Mouse (Mus musculus) neural tube, embryonic 12.5 days (tissue): ENCODE measurements at regions not wholly inside any gene's neighbourhood (a gene's known extent, or its start where the extent isn't known, plus 50 kb on each side); places are given as distances from the start of the nearest gene placed in this dataset. TPM values are rescaled to one million over a fixed set of nuclear protein-coding genes. Genes with fewer than 3 reads are reported as not detected.

Source experiments
- ATAC-seq: fragments of 200-750 bp; cut with Nextera tagmentation; 2 replicates; pipeline ENCODE4 v1.8.0; 2017; ENCODE audit warnings: low read depth, mild to moderate bottlenecking, moderate TSS enrichment, moderate library complexity; ENCODE audit not compliant: low FRiP score
- H3K27ac ChIP-seq: fragments of 300-500 bp; sonication (generic); 2 replicates; pipeline ENCODE4 v1.5.1; 2016
- H3K27me3 ChIP-seq: fragments of 300-500 bp; sonication (generic); replicated peaks from 2 replicates; pipeline ENCODE4 v1.6.1; 2016; ENCODE audit warnings: mild to moderate bottlenecking
- H3K36me3 ChIP-seq: fragments of 300-500 bp; sonication (generic); 2 replicates; pipeline ENCODE4 v1.6.1; 2016; ENCODE audit warnings: mild to moderate bottlenecking
- H3K4me1 ChIP-seq: fragments of 300-500 bp; sonication (generic); 2 replicates; pipeline ENCODE4 v1.6.1; 2016
- H3K4me2 ChIP-seq: fragments of 300-500 bp; sonication (generic); replicated peaks from 2 replicates; pipeline ENCODE4 v1.6.1; 2016; ENCODE audit warnings: mild to moderate bottlenecking
- H3K4me3 ChIP-seq: fragments of 300-500 bp; sonication (generic); 2 replicates; pipeline ENCODE4 v1.5.1; 2016
- H3K9ac ChIP-seq: fragments of 300-500 bp; sonication (generic); 2 replicates; pipeline ENCODE4 v1.6.1; 2016; ENCODE audit warnings: mild to moderate bottlenecking
- H3K9me3 ChIP-seq: fragments of 300-500 bp; sonication (generic); 2 replicates; pipeline ENCODE4 v1.6.1; 2016; ENCODE audit warnings: mild to moderate bottlenecking
- WGBS: fragments of 180-500 bp; shearing (Covaris S2); methylation state at CpG from one replicate; pipeline ENCODE4 v1.1.7; 2016; 5-methylcytosine and 5-hydroxymethylcytosine counted together
- microRNA-seq: library from miRNA; unstranded; fragments of <30 nt; microRNA quantifications from one replicate; pipeline ENCODE4, GENCODE M21; 2017

DNA sequence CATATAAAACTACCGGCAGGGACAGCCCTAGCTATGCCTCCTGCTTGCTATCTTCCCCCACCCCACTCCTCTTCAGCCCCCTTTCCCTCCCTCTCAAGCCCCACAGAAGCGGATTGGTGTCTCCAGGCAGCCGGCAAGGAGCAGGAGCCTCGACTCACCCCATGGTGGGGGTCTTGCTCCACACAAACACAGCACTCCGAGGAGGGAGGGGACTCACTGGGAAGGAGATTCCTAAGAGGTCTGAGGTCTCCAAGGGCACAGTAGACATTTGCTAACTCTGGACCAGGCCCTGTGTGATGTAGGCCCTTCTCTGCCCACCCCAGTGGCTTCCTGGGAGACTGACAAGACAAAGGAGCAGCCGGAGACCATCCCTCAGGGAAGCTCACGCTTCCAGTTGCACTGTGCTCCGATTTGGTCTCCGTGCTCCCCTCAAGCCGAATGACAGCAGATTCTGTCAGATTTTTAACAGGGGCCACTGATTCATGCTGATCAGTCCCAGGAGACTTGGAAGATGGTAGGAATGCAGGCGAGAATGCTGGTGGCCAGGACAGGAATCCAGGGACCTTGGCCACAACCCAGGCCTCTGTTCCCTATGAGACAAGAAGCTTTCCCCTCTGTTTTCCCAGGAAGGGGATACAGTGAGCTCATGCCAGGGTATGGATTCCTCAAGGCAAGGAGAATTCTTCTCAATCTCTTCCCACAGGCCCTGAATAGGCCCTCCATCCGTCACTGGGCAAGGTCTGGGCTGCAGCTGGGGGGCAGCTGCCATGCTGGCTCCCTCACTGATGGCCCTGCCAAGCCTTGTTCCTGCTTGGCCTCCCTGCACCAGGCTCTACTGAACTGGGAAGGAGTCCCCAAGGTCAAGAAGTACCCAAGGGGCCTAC is 55.2 kb upstream of the Dlk1 start:
- Histone ChIP-seq H3K4me1 (peaks cover 46% of the 10 kb centered on the region), H3K27ac (no peak overlapping the region), H3K9ac (no peak overlapping the region), H3K27me3 (peaks cover 4% of the 10 kb centered on the region; the same call in 1 of the 2 replicates), H3K4me2 (no peak overlapping the region), H3K36me3 (no peaks in the 10 kb centered on the region), H3K4me3 (no peak overlapping the region), H3K9me3 (no peaks in the 10 kb centered on the region)
- WGBS, result 59% methylated on average over 12 of the region's 12 CpGs
- no peak for ATAC-seq

DNA sequence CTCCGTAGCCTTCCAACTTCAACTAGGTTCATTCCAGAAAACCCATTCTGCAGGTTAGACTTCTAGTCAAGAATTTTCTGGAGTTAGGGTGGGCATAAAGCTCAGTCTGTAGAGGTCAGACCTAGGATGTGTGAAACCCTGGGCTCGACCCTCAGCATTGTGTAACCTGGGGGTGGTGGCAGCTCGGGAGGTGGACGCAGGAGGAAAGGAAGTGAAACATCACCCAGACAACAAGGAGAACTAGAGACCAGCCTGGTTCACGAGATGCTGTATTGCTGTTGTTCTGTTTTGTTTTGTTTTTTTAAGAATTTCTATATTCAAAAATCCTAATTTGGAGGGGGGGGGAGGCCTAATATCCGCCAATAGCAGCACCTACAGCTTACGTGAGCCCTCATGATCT is 54.1 kb upstream of the Dlk1 start:
- no peaks in the 10 kb centered on the region for H3K9me3 ChIP-seq
- no peak for ATAC-seq
- no peak overlapping the region for H3K4me2 ChIP-seq
- no peaks in the 10 kb centered on the region for H3K36me3 ChIP-seq
- peaks cover 57% of the 10 kb centered on the region for H3K4me1 ChIP-seq
- H3K27me3 ChIP-seq, result 0 out of 2 replicates have a peak, but pooled peaks cover 4% of the 10 kb centered on the region
- no peak overlapping the region for H3K4me3 ChIP-seq
- H3K27ac ChIP-seq, result no peak overlapping the region
- H3K9ac ChIP-seq, result no peak overlapping the region
- WGBS, result 81% methylated on average over 7 of the region's 7 CpGs

DNA sequence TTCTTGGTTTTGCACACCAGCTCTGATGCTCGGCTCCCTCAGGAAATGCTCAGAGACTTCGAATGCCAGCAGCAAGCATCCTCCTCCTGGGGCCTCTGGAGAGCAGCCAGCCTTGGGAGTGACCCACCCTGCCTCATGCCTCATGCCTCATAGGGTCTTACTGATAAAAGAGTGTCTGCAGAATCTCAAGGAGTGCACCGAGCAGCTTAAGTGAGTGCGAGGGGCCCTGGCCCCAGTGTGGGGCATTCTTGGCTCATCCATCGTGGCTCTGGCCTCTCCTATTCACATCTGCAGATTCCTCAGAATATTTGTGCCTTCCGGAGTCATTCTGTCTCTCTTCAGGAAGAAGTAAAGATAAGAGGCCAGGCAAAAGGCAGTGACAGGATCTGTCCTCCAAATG is 53.7 kb upstream of the Dlk1 start:
- Histone ChIP-seq H3K27me3 (0 out of 2 replicates have a peak, but pooled peaks cover 4% of the 10 kb centered on the region), H3K27ac (no peak overlapping the region), H3K9ac (no peak overlapping the region), H3K4me2 (peak overlapping the region; percentile 5; the same call in 1 of the 2 replicates), H3K4me3 (no peak overlapping the region), H3K9me3 (no peaks in the 10 kb centered on the region), H3K4me1 (peaks cover 56% of the 10 kb centered on the region), H3K36me3 (no peaks in the 10 kb centered on the region)
- ATAC-seq, result no peak
- WGBS, result 27% methylated on average over 6 of the region's 6 CpGs

DNA sequence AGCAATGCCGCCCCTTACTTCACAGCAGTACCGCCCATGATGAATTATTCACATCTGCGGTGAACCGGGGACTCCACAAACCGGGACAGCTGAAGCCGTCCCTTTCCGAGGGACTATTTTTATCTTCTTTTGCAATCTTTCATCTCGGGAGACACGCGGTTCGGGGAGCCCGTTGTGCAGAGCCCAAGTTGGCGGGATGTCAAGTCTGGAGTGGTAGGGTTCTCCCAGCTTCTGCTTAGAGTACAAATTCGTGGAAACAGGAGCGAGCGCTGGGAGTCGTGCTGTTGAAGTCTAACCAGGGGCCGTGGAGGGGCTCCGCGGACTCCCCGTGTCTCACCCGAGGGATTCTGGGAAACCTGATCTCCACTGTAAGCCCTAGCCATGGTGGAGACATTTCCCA is 53.0 kb upstream of the Dlk1 start:
- Histone ChIP-seq H3K4me1 (peaks cover 50% of the 10 kb centered on the region), H3K9me3 (no peaks in the 10 kb centered on the region), H3K27ac (no peak overlapping the region), H3K4me2 (peak overlapping the region; percentile 5; the same call in 1 of the 2 replicates), H3K4me3 (no peak overlapping the region), H3K9ac (no peak overlapping the region), H3K36me3 (no peaks in the 10 kb centered on the region), H3K27me3 (0 out of 2 replicates have a peak, but pooled peaks cover 4% of the 10 kb centered on the region)
- 28% methylated on average over 22 of the region's 22 CpGs for WGBS
- ATAC-seq, result no peak

DNA sequence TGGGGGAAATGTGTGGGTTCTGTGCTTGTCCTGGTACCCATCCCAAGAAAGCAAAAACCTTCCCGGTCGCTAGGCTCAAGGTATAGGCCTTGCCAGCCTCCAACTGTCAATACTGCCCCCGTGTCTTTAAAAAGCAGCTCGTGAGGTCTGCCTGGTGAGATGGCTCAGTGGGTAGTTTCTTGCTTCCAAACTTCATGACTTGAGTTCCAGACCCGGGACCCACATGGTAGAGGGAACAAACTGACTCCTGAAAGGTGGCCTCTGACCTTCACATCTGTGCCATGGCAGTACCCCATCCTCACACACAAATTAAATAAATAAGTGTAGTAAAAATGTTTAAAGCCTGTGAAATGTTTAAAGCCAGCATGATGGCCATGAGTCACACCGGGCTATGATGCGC is 52.6 kb upstream of the Dlk1 start:
- 80% methylated on average over 7 of the region's 7 CpGs for WGBS
- Histone ChIP-seq H3K4me2 (no peak overlapping the region), H3K36me3 (no peaks in the 10 kb centered on the region), H3K9me3 (no peaks in the 10 kb centered on the region), H3K27ac (no peak overlapping the region), H3K4me3 (no peak overlapping the region), H3K27me3 (0 out of 2 replicates have a peak, but pooled peaks cover 4% of the 10 kb centered on the region), H3K4me1 (peaks cover 45% of the 10 kb centered on the region), H3K9ac (no peak overlapping the region)
- ATAC-seq, result no peak

DNA sequence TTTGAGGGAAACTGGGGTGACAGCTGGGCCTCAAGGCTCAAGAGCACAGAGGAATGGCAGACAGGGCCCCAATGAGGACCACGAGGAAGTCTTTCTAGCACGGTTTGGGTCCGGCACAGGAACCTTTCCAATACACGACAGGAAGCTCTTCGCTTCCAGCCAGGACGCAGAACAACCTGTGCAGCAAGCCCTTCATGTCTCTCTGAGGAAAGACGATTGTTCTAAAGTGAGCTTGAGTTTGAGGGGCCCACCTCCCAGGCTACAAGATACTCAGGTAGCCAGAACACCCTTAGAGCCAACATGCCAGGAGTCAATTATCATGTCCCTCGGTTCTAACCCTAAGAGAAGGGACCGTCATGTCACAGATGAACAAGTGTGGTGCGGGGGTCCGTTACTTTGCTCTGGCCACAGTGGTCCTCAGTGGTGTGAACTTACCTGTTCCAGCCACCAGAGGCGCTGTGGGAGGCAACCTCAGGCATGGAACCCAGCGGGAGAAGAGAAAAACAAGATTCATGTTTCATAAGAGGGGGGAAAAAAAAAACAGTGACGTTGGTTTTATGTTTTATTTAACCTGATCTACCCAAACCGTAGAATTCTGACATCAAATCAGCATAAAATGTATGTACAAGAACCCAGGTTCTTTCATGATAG is 51.6 kb upstream of the Dlk1 start:
- Histone ChIP-seq H3K4me2 (no peak overlapping the region), H3K27me3 (0 out of 2 replicates have a peak, but pooled peaks cover 4% of the 10 kb centered on the region), H3K4me1 (peaks cover 51% of the 10 kb centered on the region), H3K9me3 (no peaks in the 10 kb centered on the region), H3K27ac (no peak overlapping the region), H3K9ac (no peak overlapping the region), H3K36me3 (no peaks in the 10 kb centered on the region), H3K4me3 (no peak overlapping the region)
- 56% methylated on average over 15 of the region's 15 CpGs for WGBS
- no peak for ATAC-seq

DNA sequence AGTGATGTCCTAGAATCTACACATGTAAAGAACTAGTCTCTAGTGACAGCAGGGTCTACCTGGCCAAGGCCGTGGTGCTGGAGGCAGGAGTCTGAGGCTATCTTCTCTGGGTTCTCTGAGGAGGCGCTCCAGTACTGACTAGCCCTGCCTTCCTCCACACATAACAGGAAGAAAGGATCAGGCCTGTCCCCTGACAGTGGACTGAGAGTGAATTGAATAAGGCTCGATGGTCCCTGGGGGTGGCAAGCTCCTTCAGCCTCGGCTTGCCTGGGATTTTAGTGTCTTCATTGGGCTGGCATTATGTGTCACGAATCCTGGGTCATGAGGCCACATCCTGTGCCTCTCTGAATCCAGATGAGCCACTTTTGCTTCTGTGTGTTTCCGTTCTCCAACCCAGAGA is 50.9 kb upstream of the Dlk1 start:
- no peaks in the 10 kb centered on the region for H3K9me3 ChIP-seq
- H3K27me3 ChIP-seq, result 0 out of 2 replicates have a peak, but pooled peaks cover 4% of the 10 kb centered on the region
- H3K9ac ChIP-seq, result no peak overlapping the region
- no peak overlapping the region for H3K4me2 ChIP-seq
- WGBS, result 70% methylated on average over 6 of the region's 6 CpGs
- no peak overlapping the region for H3K27ac ChIP-seq
- H3K36me3 ChIP-seq, result no peaks in the 10 kb centered on the region
- H3K4me3 ChIP-seq, result no peak overlapping the region
- H3K4me1 ChIP-seq, result peaks cover 51% of the 10 kb centered on the region
- no peak for ATAC-seq

DNA sequence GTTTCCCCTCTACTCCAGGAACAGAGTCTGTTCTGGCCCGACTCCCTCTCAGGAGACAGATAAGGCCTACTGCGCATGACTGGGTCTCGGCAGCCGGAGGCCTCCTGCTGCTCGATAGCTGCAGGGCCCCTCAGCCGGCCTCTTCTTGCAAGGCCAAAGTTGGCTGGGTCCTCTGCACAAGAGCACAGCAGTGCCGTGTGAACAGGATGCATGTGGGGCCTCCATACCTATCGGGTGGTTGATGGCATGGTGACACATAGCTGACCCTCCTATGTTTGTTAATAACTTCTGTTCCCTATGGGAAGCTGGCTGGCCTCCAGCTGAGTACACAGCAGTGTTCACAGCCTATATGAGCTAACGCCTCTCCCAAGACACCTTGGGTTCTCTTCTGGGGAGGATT is 50.4 kb upstream of the Dlk1 start:
- H3K27ac ChIP-seq, result no peak overlapping the region
- H3K27me3 ChIP-seq, result 0 out of 2 replicates have a peak, but pooled peaks cover 4% of the 10 kb centered on the region
- H3K9ac ChIP-seq, result no peak overlapping the region
- no peaks in the 10 kb centered on the region for H3K36me3 ChIP-seq
- no peaks in the 10 kb centered on the region for H3K9me3 ChIP-seq
- 45% methylated on average over 9 of the region's 9 CpGs for WGBS
- H3K4me1 ChIP-seq, result peaks cover 55% of the 10 kb centered on the region
- no peak overlapping the region for H3K4me2 ChIP-seq
- ATAC-seq, result peak; percentile 25; the same call in 1 of the 2 replicates
- no peak overlapping the region for H3K4me3 ChIP-seq

Small RNA genes in the stretch of these regions (microRNA-seq; reads per million reads assigned to microRNA genes)
- gene Gm22234 (not detected), gene Gm25297 (not detected)
